Mouse (Mus musculus) heart, adult 10 weeks (tissue): ENCODE data around the gene Bid. TPM values are rescaled to one million over a fixed set of nuclear protein-coding genes. Genes with fewer than 3 reads are reported as not detected.

ENCODE experiments used
- polyA plus RNA-seq: library from polyadenylated mRNA; stranded (reverse); fragments of 350-450 nt; fragmentation: Illumina TruSeq; extraction: RNeasy Lipid Tissue Mini Kit (QIAGEN cat#74804); gene quantifications from one replicate; pipeline ENCODE4 v1.2.3, GENCODE M21; 2014; ENCODE audit warnings: low read depth, low replicate concordance

Gene Bid
- 1.6 TPM for polyA plus RNA-seq

DNA sequence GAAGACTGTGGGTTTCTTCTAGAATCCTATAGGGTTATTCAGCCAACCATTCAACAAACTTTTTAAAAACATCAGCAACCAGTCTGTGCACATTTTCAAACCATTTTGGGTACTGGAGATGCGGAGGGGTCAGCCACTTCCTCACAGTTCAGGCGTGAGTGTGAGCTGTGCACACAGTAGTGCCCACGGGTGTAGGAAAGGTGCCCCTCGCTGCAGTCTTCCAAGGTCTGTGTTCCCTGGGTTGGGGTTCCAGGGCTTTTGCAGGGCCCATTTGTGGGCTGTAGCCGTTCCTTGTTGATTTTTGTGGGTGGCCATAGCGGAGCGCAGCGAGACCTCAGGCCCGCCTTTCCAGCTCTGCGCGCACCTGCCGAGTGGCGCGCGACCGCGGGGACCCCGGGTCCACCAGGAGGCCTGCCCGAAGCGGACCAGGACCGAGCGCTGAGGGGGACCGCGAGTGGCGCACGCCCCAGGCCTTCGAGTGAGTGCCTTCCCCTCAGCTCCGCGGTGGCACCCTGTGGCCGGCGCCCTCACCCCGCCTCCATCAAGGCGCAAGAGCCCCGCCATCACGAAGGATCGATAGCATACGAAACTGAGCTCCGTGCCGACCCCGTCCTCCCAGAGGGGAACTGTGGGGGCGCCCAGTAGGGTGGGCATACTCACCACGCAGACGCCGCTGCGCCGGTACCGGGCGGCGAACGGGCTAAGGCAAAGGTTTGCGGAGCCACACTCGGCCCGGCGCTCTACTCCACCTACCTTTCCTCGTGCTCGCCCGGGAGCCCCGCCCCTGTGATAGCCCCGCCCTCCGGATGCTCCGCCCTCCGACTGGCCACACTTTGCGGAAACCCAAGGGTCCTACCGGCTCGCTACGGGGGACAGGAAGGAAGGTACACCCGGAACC, at the start of gene Bid:
Gene Bid (minus strand): TSS at position 780 of the 898 bp plus-strand sequence.

Other genes with a start within 250 kb of the Bid start
- not detected for gene Slc25a18, start 143.3 kb downstream of the Bid start, polyA plus RNA-seq
- gene Atp6v1e1, start 94.1 kb downstream of the Bid start, polyA plus RNA-seq: 163 TPM
- 44.7 TPM for gene Bcl2l13, start 80.6 kb downstream of the Bid start, polyA plus RNA-seq
- 69.1 TPM for gene Mical3, start 214.1 kb upstream of the Bid start, polyA plus RNA-seq